Mouse (Mus musculus) urinary bladder, postnatal 25 days (tissue): ENCODE data around the gene Ogfrl1.

ENCODE experiments used
- DNase-seq: peaks from one replicate; pipeline ENCODE4 v3.0.0; 2022; ENCODE audit warnings: low spot score

Ogfrl1 gene

GRCm38 (mm10) chr1:23351756-23352155 lies 45.8 kb downstream of the Ogfrl1 start:
- no peak for DNase-seq

GRCm38 (mm10) chr1:23345633-23346032 lies 51.9 kb downstream of the Ogfrl1 start:
- DNase-seq, result no peak

GRCm38 (mm10) chr1:23342864-23343263 lies 54.7 kb downstream of the Ogfrl1 start:
- no peak for DNase-seq

DNA sequence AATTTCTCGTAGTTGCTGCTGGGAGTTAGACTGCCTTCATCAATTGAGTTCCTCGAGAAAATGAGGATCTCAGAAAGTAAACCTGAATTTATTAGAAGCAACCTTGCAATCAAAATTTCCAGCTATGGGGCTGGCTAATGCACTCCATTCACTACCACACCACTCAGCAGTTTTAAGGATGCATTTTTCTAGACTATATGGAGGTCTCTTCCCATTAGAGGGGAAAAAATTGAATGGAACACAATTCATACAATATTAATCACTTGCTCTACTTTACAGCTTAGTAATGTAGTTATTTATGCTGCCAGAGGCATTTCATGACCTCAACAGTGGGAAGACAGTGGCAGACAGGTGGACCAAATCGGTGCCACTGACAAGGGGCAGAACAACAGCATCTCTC lies 55.3 kb downstream of the Ogfrl1 start:
- no peak for DNase-seq

DNA sequence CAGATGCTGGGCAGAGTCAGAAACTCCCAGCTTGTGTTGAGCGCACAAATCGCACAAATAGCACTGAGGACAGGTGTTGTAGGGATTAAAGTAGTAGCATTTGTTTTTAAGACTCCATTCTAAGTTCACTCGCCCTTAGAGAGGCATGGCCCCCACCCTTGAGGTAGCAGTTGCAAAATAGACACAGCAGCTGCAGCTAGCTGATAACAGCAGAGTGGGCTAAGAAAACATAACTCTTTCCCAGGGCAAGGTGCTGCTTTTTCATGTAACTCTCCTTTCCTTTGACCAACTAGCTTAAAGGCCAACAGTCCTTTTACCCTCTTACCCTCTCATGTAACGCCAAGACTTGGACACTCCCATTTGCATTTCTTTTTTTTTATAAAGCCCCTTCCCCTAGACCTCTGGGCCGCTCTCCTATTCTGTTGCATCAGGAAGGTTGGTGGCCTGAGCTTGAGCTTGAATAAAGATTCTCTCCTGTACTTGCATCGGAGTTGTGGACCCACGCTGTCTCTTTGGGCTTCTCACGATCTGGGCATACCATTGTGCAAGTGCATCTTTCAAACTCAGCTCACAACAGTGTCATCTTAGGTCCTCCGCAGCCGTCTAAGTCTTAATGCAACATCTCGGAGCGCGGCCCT lies 61.7 kb downstream of the Ogfrl1 start:
- DNase-seq, result no peak

DNA sequence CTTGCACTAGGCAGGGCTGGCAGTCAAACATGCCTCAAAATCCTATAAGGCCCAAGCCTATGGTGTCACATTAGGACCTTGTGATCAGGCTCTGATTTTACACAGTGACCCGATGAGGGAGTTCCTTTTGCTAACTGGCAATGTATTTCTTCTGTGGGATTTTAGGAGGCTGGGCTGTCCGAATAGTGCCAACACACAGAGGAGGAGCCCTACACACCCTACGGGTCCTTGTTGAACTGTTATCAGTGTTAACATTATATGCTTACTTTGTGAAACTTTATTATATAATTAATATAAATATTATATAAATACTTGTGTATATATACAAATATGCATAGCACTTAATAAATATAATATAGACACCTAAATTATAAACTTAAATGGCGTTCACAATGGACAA lies 62.5 kb downstream of the Ogfrl1 start:
- no peak for DNase-seq

DNA sequence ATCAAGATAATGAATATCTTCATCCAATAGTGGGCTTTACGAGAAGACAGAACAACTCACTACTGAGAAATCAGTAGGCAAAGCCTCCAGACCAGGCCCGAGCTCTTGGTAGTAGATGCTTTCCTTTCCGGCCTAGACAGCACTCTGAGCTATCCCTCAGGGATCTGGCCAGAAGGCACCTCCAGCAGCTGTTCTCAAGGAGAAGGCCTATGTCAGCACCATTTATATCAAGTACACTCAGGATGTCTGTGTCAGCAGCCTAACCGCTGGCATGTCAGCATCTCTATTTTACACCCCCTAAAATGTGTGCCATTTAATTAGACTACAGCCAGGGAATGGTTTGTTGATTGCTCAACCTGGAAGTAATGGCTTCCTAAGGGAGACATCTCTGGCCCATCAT lies 65.4 kb downstream of the Ogfrl1 start:
- no peak for DNase-seq

GRCm38 (mm10) chr1:23325160-23325559 lies 72.4 kb downstream of the Ogfrl1 start:
- no peak for DNase-seq

DNA sequence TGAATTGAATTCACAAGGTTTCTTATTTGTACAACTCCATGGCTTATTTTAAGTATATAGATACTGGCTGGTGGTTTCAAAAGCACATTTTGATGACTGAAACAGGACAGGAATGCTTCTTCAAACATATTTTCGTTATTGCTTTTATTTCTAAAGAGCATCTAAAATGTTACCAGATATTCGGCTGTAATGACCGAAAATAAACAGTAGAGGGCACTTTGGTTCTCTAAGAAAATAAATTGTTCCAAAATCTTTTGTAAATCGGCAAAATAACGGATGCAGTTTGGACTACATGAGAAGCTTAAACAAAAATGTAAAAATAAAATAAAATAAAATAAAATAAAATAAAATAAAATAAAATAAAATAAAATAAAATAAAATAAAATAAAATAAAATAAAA lies 73.3 kb downstream of the Ogfrl1 start:
- DNase-seq, result no peak

GRCm38 (mm10) chr1:23323286-23323685 lies 74.3 kb downstream of the Ogfrl1 start:
- DNase-seq, result no peak

DNA sequence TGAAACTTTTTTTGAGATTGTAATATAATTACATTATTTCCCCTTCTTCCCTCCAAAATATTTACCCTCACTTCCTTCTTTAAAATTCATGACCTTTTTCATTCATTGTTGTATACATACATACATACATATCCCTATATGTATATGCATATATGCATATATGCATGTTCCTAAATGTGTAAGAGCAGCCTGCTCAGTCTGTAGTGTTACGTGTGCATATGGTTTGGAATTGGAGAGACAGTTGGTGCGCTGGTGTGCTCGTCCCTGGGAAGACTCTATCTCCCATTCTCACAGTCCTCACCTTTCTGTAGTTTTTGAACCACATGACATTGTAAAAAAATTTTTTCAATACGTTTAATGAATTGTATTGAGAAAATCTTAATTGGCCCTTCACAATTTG lies 75.4 kb downstream of the Ogfrl1 start:
- DNase-seq, result no peak

GRCm38 (mm10) chr1:23321331-23321851 lies 76.2 kb downstream of the Ogfrl1 start:
- DNase-seq, result no peak

- DNase-seq, result no peak
Observed at GRCm38 (mm10) chr1:23320591-23321195, 76.9 kb downstream of the Ogfrl1 start.
